Mouse (Mus musculus) lung, embryonic 16.5 days (tissue): ENCODE results near the gene Foxn3. TPM values are rescaled to one million over a fixed set of nuclear protein-coding genes. Genes with fewer than 3 reads are reported as not detected.

Experiments used
- ATAC-seq: fragments of 200-750 bp; cut with Nextera tagmentation; 2 replicates; pipeline ENCODE4 v1.8.0; 2017; ENCODE audit warnings: low read depth, mild to moderate bottlenecking, moderate library complexity
- H3K27ac ChIP-seq: fragments of 300-500 bp; sonication (generic); 2 replicates; pipeline ENCODE4 v1.5.1; 2014; ENCODE audit warnings: mild to moderate bottlenecking, control low read depth, low read length
- H3K27me3 ChIP-seq: fragments of 300-500 bp; sonication (generic); 2 replicates; pipeline ENCODE4 v1.6.1; 2014; ENCODE audit warnings: low read depth, low read length, mixed read lengths; ENCODE audit not compliant: control insufficient read depth, insufficient read depth
- H3K36me3 ChIP-seq: fragments of 300-500 bp; sonication (generic); 2 replicates; pipeline ENCODE4 v1.6.1; 2014; ENCODE audit warnings: low read length; ENCODE audit not compliant: control insufficient read depth, insufficient read depth
- H3K4me1 ChIP-seq: fragments of 300-500 bp; sonication (generic); replicated peaks from 2 replicates; pipeline ENCODE4 v1.6.1; 2014; ENCODE audit warnings: low read length, mixed read lengths; ENCODE audit not compliant: control insufficient read depth, insufficient read depth
- H3K4me2 ChIP-seq: fragments of 300-500 bp; sonication (generic); 2 replicates; pipeline ENCODE4 v1.6.1; 2014; ENCODE audit warnings: low read depth, low read length, control low read depth
- H3K4me3 ChIP-seq: fragments of 300-500 bp; sonication (generic); 2 replicates; pipeline ENCODE4 v1.5.1; 2014; ENCODE audit warnings: mild to moderate bottlenecking, low read length, control low read depth
- H3K9ac ChIP-seq: fragments of 300-500 bp; sonication (generic); 2 replicates; pipeline ENCODE4 v1.6.1; 2014; ENCODE audit warnings: low read length, control low read depth
- H3K9me3 ChIP-seq: fragments of 300-500 bp; sonication (generic); 2 replicates; pipeline ENCODE4 v1.6.1; 2016; ENCODE audit warnings: low read length; ENCODE audit not compliant: control insufficient read depth
- WGBS: fragments of 180-500 bp; shearing (Covaris S2); extraction: QIAGEN DNeasy Blood & Tissue Kit; methylation state at CpG from one replicate; pipeline ENCODE4 v1.1.7; 2014; 5-methylcytosine and 5-hydroxymethylcytosine counted together
- polyA plus RNA-seq: library from polyadenylated mRNA; unstranded; fragments of >200 nt; fragmentation: Nextera tagmentation; extraction: Ambion mirVana; gene quantifications from 2 replicates; pipeline ENCODE4 v1.2.1, GENCODE M21; 2015

The Foxn3 gene
- polyA plus RNA-seq, 1 experiment from 2014 or later = 60.8 TPM

DNA sequence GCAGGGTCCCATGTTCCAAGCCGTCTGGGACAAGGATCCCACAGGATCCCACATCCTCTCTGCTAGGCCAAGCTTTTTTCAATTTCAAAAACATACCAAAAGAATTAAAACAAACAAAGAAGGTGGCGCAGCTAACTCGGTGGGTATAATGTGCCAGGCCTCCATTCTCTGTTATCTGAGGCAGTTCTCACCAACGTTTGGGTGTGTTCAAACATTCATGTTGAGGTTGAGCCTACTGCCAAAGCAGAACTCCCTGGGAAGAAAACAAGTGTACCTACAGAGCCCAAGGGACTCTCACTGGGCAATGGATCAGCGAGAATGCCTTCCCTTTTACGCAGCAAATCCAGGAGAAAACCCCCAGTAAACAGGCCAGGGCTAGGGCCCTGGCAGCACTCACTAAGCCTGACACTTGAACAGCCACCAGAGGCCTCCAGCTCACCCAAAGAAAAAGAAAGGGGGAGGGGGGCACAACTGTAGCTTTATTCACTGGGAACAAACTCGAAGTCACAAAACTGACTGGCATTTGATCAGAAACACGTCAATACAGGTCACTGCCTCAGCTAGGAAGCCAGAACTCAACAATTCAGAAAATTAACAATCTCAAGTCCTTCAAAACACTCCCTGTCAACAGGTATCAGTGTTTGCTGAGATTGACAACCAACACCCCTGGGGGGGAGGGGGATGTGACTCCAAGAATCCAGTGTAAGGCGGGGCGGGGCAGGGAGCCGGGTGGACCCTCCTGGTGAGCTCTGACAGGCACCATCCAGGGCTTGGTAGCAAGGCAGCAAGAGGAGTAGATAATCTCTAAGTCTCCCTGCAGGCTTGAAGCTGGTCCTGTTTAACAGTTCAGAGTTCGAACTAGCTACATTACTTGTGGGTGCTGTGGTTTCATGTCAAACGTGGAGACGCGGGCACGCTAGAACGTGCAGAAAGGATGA lies 177.2 kb downstream of the Foxn3 start:
- H3K9ac ChIP-seq = no peak overlapping the region
- WGBS = 69% methylated on average over 17 of the region's 17 CpGs
- no peaks in the 10 kb centered on the region for H3K9me3 ChIP-seq
- H3K4me3 ChIP-seq = no peak overlapping the region
- no peak for ATAC-seq
- H3K27me3 ChIP-seq = no peaks in the 10 kb centered on the region
- H3K4me1 ChIP-seq = peaks cover 3% of the 10 kb centered on the region
- peaks cover 8% of the 10 kb centered on the region; the same call in 1 of the 2 replicates for H3K36me3 ChIP-seq
- H3K4me2 ChIP-seq = no peak overlapping the region
- H3K27ac ChIP-seq = no peak overlapping the region

DNA sequence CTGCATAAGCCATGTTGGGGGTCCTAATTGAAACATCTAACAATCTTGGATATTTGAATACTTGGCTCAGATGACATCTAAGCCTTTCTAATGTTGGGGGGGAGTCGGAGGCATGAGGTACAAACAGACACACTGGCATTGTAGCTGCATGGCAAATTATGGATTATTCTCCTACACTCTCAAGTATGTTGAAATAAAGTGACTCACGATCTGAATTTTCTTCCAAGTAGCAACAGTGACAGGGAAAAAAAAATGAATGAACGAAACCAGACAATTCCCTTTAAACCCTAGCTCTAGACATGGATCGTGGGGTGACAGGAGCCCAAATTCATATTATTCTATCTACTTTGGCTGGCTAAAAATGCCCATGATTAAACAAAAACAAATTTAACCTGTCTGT lies 178.3 kb downstream of the Foxn3 start:
- Histone ChIP-seq H3K9ac (no peak overlapping the region), H3K9me3 (no peaks in the 10 kb centered on the region), H3K27ac (no peak overlapping the region), H3K36me3 (peaks cover 8% of the 10 kb centered on the region; the same call in 1 of the 2 replicates), H3K4me1 (no peaks in the 10 kb centered on the region), H3K4me3 (no peak overlapping the region), H3K4me2 (no peak overlapping the region), H3K27me3 (no peaks in the 10 kb centered on the region)
- no peak for ATAC-seq
- 79% methylated on average over 4 of the region's 4 CpGs for WGBS

- Histone ChIP-seq H3K9ac (no peak overlapping the region), H3K27me3 (no peaks in the 10 kb centered on the region), H3K27ac (no peak overlapping the region), H3K4me3 (no peak overlapping the region), H3K36me3 (no peaks in the 10 kb centered on the region; the same call in 1 of the 2 replicates), H3K4me2 (no peak overlapping the region), H3K4me1 (peaks cover 4% of the 10 kb centered on the region; the same call in 1 of the 2 replicates), H3K9me3 (no peaks in the 10 kb centered on the region)
- no peak for ATAC-seq
- 87% methylated on average over 9 of the region's 9 CpGs for WGBS
These were observed 182.1 kb downstream of the Foxn3 start for GRCm38 (mm10) chr12:99381317-99381716.

DNA sequence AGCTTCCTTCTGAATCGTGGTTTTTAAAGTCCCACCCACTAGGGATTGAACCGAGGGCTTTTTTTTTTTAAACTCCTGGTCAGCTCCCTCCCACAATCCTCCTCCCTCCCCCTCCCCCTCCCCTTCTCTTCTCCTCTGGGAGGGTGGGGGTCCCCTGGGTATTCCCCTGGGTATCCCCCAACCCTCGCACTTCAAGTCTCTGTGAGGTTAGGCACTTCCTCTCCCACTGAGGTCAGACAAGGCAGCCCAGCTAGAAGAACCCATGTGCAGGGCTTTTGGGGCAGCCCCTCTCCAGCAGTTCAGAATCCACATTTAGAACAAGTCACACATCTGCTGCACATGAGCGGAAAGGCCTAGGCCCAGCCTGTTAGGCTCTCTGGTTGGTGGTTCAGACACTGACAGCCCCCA lies 182.5 kb downstream of the Foxn3 start:
- ATAC-seq = no peak
- WGBS = 54% methylated on average over 4 of the region's 4 CpGs
- H3K27me3 ChIP-seq = no peaks in the 10 kb centered on the region
- no peak overlapping the region for H3K4me3 ChIP-seq
- H3K4me2 ChIP-seq = no peak overlapping the region
- no peak overlapping the region for H3K9ac ChIP-seq
- no peaks in the 10 kb centered on the region for H3K9me3 ChIP-seq
- H3K4me1 ChIP-seq = peaks cover 4% of the 10 kb centered on the region; the same call in 1 of the 2 replicates
- H3K27ac ChIP-seq = no peak overlapping the region
- no peaks in the 10 kb centered on the region; the same call in 1 of the 2 replicates for H3K36me3 ChIP-seq

- H3K36me3 ChIP-seq = no peaks in the 10 kb centered on the region; the same call in 1 of the 2 replicates
- H3K4me2 ChIP-seq = no peak overlapping the region
- H3K27ac ChIP-seq = no peak overlapping the region
- no peak for ATAC-seq
- peaks cover 4% of the 10 kb centered on the region; the same call in 1 of the 2 replicates for H3K4me1 ChIP-seq
- WGBS = 83% methylated on average over 6 of the region's 6 CpGs
- no peak overlapping the region for H3K4me3 ChIP-seq
- no peaks in the 10 kb centered on the region for H3K27me3 ChIP-seq
- H3K9ac ChIP-seq = no peak overlapping the region
- H3K9me3 ChIP-seq = no peaks in the 10 kb centered on the region
These were observed 183.3 kb downstream of the Foxn3 start for GRCm38 (mm10) chr12:99380124-99380523.

DNA sequence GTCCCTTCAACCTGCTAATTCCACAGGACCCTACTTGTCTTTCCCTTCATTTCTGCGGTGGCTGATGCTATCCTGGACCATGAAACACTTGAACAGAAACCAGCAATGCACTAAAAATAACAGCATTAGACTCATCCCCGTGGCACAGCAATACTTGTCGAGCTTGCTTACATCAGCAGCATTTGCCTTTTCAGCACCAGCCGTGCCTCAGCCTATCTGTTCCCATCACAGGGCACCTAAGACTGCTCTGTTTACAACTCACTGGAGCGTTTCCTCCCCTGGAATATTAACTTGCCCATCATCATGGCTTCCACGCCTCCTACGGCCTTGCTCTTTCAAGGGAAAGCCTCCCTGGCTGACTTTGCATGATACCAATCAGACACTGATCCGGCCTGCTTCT lies 185.1 kb downstream of the Foxn3 start:
- no peak overlapping the region for H3K9ac ChIP-seq
- 54% methylated on average over 8 of the region's 8 CpGs for WGBS
- ATAC-seq = no peak
- H3K27me3 ChIP-seq = no peaks in the 10 kb centered on the region
- H3K36me3 ChIP-seq = peaks cover 6% of the 10 kb centered on the region; the same call in 1 of the 2 replicates
- peaks cover 4% of the 10 kb centered on the region; the same call in 1 of the 2 replicates for H3K4me1 ChIP-seq
- H3K27ac ChIP-seq = no peak overlapping the region
- no peaks in the 10 kb centered on the region for H3K9me3 ChIP-seq
- H3K4me2 ChIP-seq = no peak overlapping the region
- H3K4me3 ChIP-seq = no peak overlapping the region

DNA sequence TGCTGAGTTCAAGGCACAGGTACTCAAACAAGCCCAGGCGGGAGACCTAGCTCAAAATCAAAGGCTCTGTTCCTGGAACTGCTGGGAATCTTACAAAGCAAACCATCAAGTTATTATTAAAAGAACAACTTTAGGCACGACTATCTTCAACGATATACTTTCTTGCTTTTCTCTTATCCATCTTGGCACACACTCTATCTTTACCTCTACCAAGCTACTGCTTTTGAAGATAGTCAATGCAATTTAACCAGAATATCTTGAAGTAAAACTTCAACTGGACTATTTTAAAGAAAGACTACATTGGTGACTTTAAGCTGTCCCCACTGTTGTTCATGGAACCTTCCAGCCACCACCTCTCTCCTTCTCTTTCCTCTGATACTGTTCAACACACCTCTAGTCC lies 185.7 kb downstream of the Foxn3 start:
- H3K9me3 ChIP-seq = no peaks in the 10 kb centered on the region
- no peak for ATAC-seq
- H3K4me3 ChIP-seq = no peak overlapping the region
- H3K36me3 ChIP-seq = 0 out of 2 replicates have a peak, but pooled peaks cover 6% of the 10 kb centered on the region
- no peak overlapping the region for H3K4me2 ChIP-seq
- 51% methylated on average over 3 of the region's 3 CpGs for WGBS
- no peak overlapping the region for H3K27ac ChIP-seq
- no peak overlapping the region for H3K9ac ChIP-seq
- H3K27me3 ChIP-seq = no peaks in the 10 kb centered on the region
- H3K4me1 ChIP-seq = peaks cover 4% of the 10 kb centered on the region; the same call in 1 of the 2 replicates

GRCm38 (mm10) chr12:99377069-99377468 lies 186.3 kb downstream of the Foxn3 start:
- H3K9me3 ChIP-seq = no peaks in the 10 kb centered on the region
- H3K9ac ChIP-seq = no peak overlapping the region
- WGBS = 42% methylated on average over 10 of the region's 10 CpGs
- H3K4me1 ChIP-seq = peaks cover 4% of the 10 kb centered on the region; the same call in 1 of the 2 replicates
- no peak overlapping the region for H3K4me2 ChIP-seq
- H3K27ac ChIP-seq = no peak overlapping the region
- 0 out of 2 replicates have a peak, but pooled peaks have one; percentile 38 for ATAC-seq
- no peak overlapping the region for H3K4me3 ChIP-seq
- 0 out of 2 replicates have a peak, but pooled peaks cover 6% of the 10 kb centered on the region for H3K36me3 ChIP-seq
- H3K27me3 ChIP-seq = no peaks in the 10 kb centered on the region

DNA sequence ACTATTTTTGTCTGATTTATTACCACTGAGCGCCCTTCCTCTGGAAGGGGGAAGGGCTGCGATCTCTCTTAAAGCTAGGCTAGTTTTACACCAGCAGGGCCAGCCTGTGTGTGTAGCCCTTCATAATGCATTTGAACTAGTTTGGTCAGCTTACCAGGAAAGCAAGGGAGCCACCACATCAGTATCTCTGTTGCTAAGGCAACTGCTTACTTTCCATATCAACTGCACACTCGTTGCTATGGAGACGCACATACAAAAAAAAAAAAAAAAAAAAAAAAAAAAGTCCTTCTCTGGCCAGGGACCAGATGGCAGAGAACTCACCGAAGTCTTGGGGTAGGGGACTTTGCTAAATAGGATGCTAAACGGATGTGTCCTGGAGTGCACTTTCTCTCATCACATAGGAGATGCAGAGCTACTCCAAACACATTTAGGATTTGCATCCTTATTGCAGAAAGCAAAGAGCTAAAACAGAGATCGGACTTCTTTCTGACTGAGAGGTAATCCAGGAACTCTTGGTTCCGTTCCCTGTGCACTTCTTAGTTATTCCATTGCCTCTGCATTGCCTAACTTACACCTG lies 187.4 kb downstream of the Foxn3 start:
- Histone ChIP-seq H3K27ac (no peak overlapping the region), H3K27me3 (no peaks in the 10 kb centered on the region), H3K4me3 (no peak overlapping the region), H3K4me1 (peaks cover 4% of the 10 kb centered on the region; the same call in 1 of the 2 replicates), H3K36me3 (0 out of 2 replicates have a peak, but pooled peaks cover 6% of the 10 kb centered on the region), H3K9me3 (no peaks in the 10 kb centered on the region), H3K4me2 (no peak overlapping the region), H3K9ac (no peak overlapping the region)
- 62% methylated on average over 8 of the region's 8 CpGs for WGBS
- ATAC-seq = peak; percentile 26; the same call in 1 of the 2 replicates
